Mouse (Mus musculus) urinary bladder, postnatal 14 days (tissue): ENCODE measurements around the gene Itgb5.
A peak's percentile ranks its signal among the peaks of the same experiment; 100 is the strongest.

Source experiments
- DNase-seq: peaks from one replicate; pipeline ENCODE4 v3.0.0; 2021; ENCODE audit warnings: low spot score

The Itgb5 gene

GRCm38 (mm10) chr16:33829301-33829831 lies at the start of gene Itgb5:
Itgb5 (plus strand) TSS chr16:33829665.
- peak; percentile 80 for DNase-seq

- DNase-seq: no peak
Observed at GRCm38 (mm10) chr16:33781789-33782728, 47.4 kb upstream of the Itgb5 start.

GRCm38 (mm10) chr16:33782729-33783091 lies 46.8 kb upstream of the Itgb5 start:
- no peak for DNase-seq

- no peak for DNase-seq
Observed at GRCm38 (mm10) chr16:33784547-33784946, 44.9 kb upstream of the Itgb5 start.

GRCm38 (mm10) chr16:33785092-33785704 lies 44.3 kb upstream of the Itgb5 start:
- no peak for DNase-seq

GRCm38 (mm10) chr16:33786657-33787390 lies 42.6 kb upstream of the Itgb5 start:
- no peak for DNase-seq

- DNase-seq: no peak
Observed at GRCm38 (mm10) chr16:33793846-33794791, 35.3 kb upstream of the Itgb5 start, which contains the start of gene Muc13. Muc13 (plus strand) TSS chr16:33794037.

GRCm38 (mm10) chr16:33795106-33795505 lies 34.4 kb upstream of the Itgb5 start:
- no peak for DNase-seq

- DNase-seq: no peak
Observed at GRCm38 (mm10) chr16:33795887-33796286, 33.6 kb upstream of the Itgb5 start.

GRCm38 (mm10) chr16:33796756-33797155 lies 32.7 kb upstream of the Itgb5 start:
- no peak for DNase-seq

- peak; percentile 73 for DNase-seq
Observed at GRCm38 (mm10) chr16:33797860-33798259, 31.6 kb upstream of the Itgb5 start.

- DNase-seq: no peak
Observed at GRCm38 (mm10) chr16:33810002-33810401, 19.5 kb upstream of the Itgb5 start.

- no peak for DNase-seq
Observed at GRCm38 (mm10) chr16:33818413-33819165, 10.9 kb upstream of the Itgb5 start.

- peak; percentile 91 for DNase-seq
Observed at GRCm38 (mm10) chr16:33820269-33821178, 8.9 kb upstream of the Itgb5 start.

- no peak for DNase-seq
Observed at GRCm38 (mm10) chr16:33824603-33825002, 4.9 kb upstream of the Itgb5 start.

- DNase-seq: no peak
Observed at GRCm38 (mm10) chr16:33828496-33828895, 969 bp upstream of the Itgb5 start.

GRCm38 (mm10) chr16:33829842-33830511 lies 512 bp downstream of the Itgb5 start:
- peak; percentile 70 for DNase-seq

GRCm38 (mm10) chr16:33830512-33831105 lies 1.1 kb downstream of the Itgb5 start:
- DNase-seq: no peak
